Mouse (Mus musculus) NIH3T3 (cell line): ENCODE data around the gene Egflam.

Experiments used
- DNase-seq: peaks from one replicate; pipeline ENCODE4 v3.0.0-alpha.2; 2012; ENCODE audit warnings: low read depth

The Egflam gene

GRCm38 (mm10) chr15:7173776-7174175, 224.4 kb downstream of the Egflam start:
- peak; percentile 61 for DNase-seq

- peak; percentile 16 for DNase-seq
These were observed 224.8 kb downstream of the Egflam start for GRCm38 (mm10) chr15:7173346-7173745.

- no peak for DNase-seq
These were observed 225.3 kb downstream of the Egflam start for GRCm38 (mm10) chr15:7172875-7173274.

- no peak for DNase-seq
These were observed 230.2 kb downstream of the Egflam start for GRCm38 (mm10) chr15:7167906-7168532.

GRCm38 (mm10) chr15:7167238-7167905, 230.8 kb downstream of the Egflam start:
- DNase-seq = no peak

- no peak for DNase-seq
These were observed 231.5 kb downstream of the Egflam start for GRCm38 (mm10) chr15:7166735-7167134.

GRCm38 (mm10) chr15:7163851-7164250, 234.3 kb downstream of the Egflam start:
- no peak for DNase-seq

- DNase-seq = no peak
These were observed 237.9 kb downstream of the Egflam start for GRCm38 (mm10) chr15:7160321-7160720.

- DNase-seq = no peak
These were observed 238.3 kb downstream of the Egflam start for GRCm38 (mm10) chr15:7159869-7160268.

- DNase-seq = no peak
These were observed 240.5 kb downstream of the Egflam start for GRCm38 (mm10) chr15:7157658-7158057.
